Mouse (Mus musculus): ENCODE data around the gene Fnbp1l.

GRCm38 (mm10) chr3:122590346-122590745, 29.2 kb downstream of the Fnbp1l start:
- TF ChIP-seq CTCF (IDR thresholded peaks at IDR 0.05; ENCODE audit: low read depth, low read length), result no peak
- no peak for TF ChIP-seq TAL1 (conservative IDR thresholded peaks at IDR 0.05; ENCODE audit: low read depth, low read length)
- TF ChIP-seq POLR2AphosphoS5 (IDR thresholded peaks at IDR 0.05; ENCODE audit: insufficient replicate concordance, low read depth, low read length), result no peak

Measured in G1E (cell line).